Mouse (Mus musculus) lung, embryonic 14.5 days (tissue): ENCODE measurements around the gene Fbxo39. TPM values are rescaled to one million over a fixed set of nuclear protein-coding genes. Genes with fewer than 3 reads are reported as not detected.

Source experiments
- ATAC-seq: fragments of 200-750 bp; cut with Nextera tagmentation; 2 replicates; pipeline ENCODE4 v1.8.0; 2017; ENCODE audit warnings: mild to moderate bottlenecking, moderate TSS enrichment, moderate library complexity; ENCODE audit not compliant: insufficient read depth
- DNase-seq: peaks from one replicate; pipeline ENCODE4 v3.0.0-alpha.2; 2015
- H3K27ac ChIP-seq: fragments of 300-500 bp; sonication (generic); 2 replicates; pipeline ENCODE4 v1.5.1; 2014; ENCODE audit warnings: low read depth, mild to moderate bottlenecking, moderate library complexity
- H3K27me3 ChIP-seq: fragments of 300-500 bp; sonication (generic); 2 replicates; pipeline ENCODE4 v1.6.1; 2014; ENCODE audit warnings: low read length, control low read depth; ENCODE audit not compliant: insufficient read depth
- H3K36me3 ChIP-seq: fragments of 300-500 bp; sonication (generic); 2 replicates; pipeline ENCODE4 v1.6.1; 2014; ENCODE audit warnings: control low read depth; ENCODE audit not compliant: insufficient read depth
- H3K4me1 ChIP-seq: fragments of 300-500 bp; sonication (generic); 2 replicates; pipeline ENCODE4 v1.6.1; 2014; ENCODE audit warnings: antibody characterized with exemption, control low read depth; ENCODE audit not compliant: insufficient read depth
- H3K4me2 ChIP-seq: fragments of 300-500 bp; sonication (generic); 2 replicates; pipeline ENCODE4 v1.6.1; 2014; ENCODE audit warnings: mild to moderate bottlenecking
- H3K4me3 ChIP-seq: fragments of 300-500 bp; sonication (generic); 2 replicates; pipeline ENCODE4 v1.5.1; 2014; ENCODE audit warnings: low read depth, low read length
- H3K9ac ChIP-seq: fragments of 300-500 bp; sonication (generic); 2 replicates; pipeline ENCODE4 v1.6.1; 2014
- H3K9me3 ChIP-seq: fragments of 300-500 bp; sonication (generic); 2 replicates; pipeline ENCODE4 v1.6.1; 2016; ENCODE audit warnings: low read depth, low read length, control low read depth
- CTCF ChIP-seq: IDR thresholded peaks from 2 replicates; pipeline ENCODE4 v1.5.1; 2016; ENCODE audit warnings: antibody characterized with exemption, low read depth
- WGBS: fragments of 180-500 bp; shearing (Covaris S2); extraction: QIAGEN DNeasy Blood & Tissue Kit; methylation state at CpG from one replicate; pipeline ENCODE4 v1.1.7; 2014; 5-methylcytosine and 5-hydroxymethylcytosine counted together
- polyA plus RNA-seq: library from polyadenylated mRNA; unstranded; fragments of >200 nt; fragmentation: Nextera tagmentation; extraction: Ambion mirVana; gene quantifications from 2 replicates; pipeline ENCODE4 v1.2.1, GENCODE M21; 2014

The Fbxo39 gene
- polyA plus RNA-seq, 1 experiment from 2014 or later = not detected

- Histone ChIP-seq H3K9me3 (no peaks in the 10 kb centered on the region), H3K4me3 (no peak overlapping the region), H3K27ac (no peak overlapping the region), H3K36me3 (no peaks in the 10 kb centered on the region), H3K4me2 (no peak overlapping the region), H3K27me3 (no peaks in the 10 kb centered on the region), H3K9ac (no peak overlapping the region), H3K4me1 (no peaks in the 10 kb centered on the region)
- ATAC-seq (no peak), DNase-seq (no peak)
- TF ChIP-seq CTCF = no peak
- WGBS = 84% methylated on average over 3 of the region's 3 CpGs
These were observed 26.7 kb upstream of the Fbxo39 start for GRCm38 (mm10) chr11:72287543-72287942.

- Histone ChIP-seq H3K27ac (no peak overlapping the region), H3K4me1 (no peaks in the 10 kb centered on the region), H3K4me3 (no peak overlapping the region), H3K27me3 (no peaks in the 10 kb centered on the region), H3K9ac (no peak overlapping the region), H3K4me2 (no peak overlapping the region), H3K36me3 (no peaks in the 10 kb centered on the region), H3K9me3 (no peaks in the 10 kb centered on the region)
- 87% methylated on average over 2 of the region's 2 CpGs for WGBS
- TF ChIP-seq CTCF = no peak
- no peak for DNase-seq
- no peak for ATAC-seq
These were observed 21.1 kb upstream of the Fbxo39 start for GRCm38 (mm10) chr11:72293116-72293515.

GRCm38 (mm10) chr11:72301334-72301733 lies 12.9 kb upstream of the Fbxo39 start, which contains the start of gene Xaf1:
TSS of gene Xaf1 (plus strand) at chr11:72301629.
- no peak for TF ChIP-seq CTCF
- no peaks in the 10 kb centered on the region for H3K27me3 ChIP-seq
- no peak within 1 kb of the TSS; the same call in 1 of the 2 replicates for H3K27ac ChIP-seq
- H3K36me3 ChIP-seq = no peaks in the 10 kb centered on the region
- 0 out of 2 replicates have a peak within 1 kb of the TSS, but pooled peaks have one; percentile 11 for H3K4me3 ChIP-seq
- ATAC-seq (peak; percentile 80), DNase-seq (peak; percentile 77)
- 8% methylated on average over 6 of the region's 6 CpGs for WGBS
- no peaks in the 10 kb centered on the region for H3K4me1 ChIP-seq
- H3K9me3 ChIP-seq = no peaks in the 10 kb centered on the region
- peak within 1 kb of the TSS; percentile 20; the same call in 1 of the 2 replicates for H3K9ac ChIP-seq
- peak within 1 kb of the TSS; percentile 50 for H3K4me2 ChIP-seq

GRCm38 (mm10) chr11:72302230-72302629 lies 12.0 kb upstream of the Fbxo39 start:
- DNase-seq = no peak
- no peak overlapping the region for H3K4me3 ChIP-seq
- no peak for ATAC-seq
- no peaks in the 10 kb centered on the region for H3K9me3 ChIP-seq
- no peak for TF ChIP-seq CTCF
- H3K4me2 ChIP-seq = peak overlapping the region; percentile 50; the same call in 1 of the 2 replicates
- no peak overlapping the region for H3K27ac ChIP-seq
- H3K9ac ChIP-seq = no peak overlapping the region
- H3K27me3 ChIP-seq = no peaks in the 10 kb centered on the region
- 76% methylated on average over 7 of the region's 7 CpGs for WGBS
- H3K36me3 ChIP-seq = no peaks in the 10 kb centered on the region
- no peaks in the 10 kb centered on the region for H3K4me1 ChIP-seq

GRCm38 (mm10) chr11:72307461-72307860 lies 6.8 kb upstream of the Fbxo39 start:
- H3K4me3 ChIP-seq = no peak overlapping the region
- no peak for ATAC-seq
- no peak for TF ChIP-seq CTCF
- no peak for DNase-seq
- H3K4me2 ChIP-seq = no peak overlapping the region
- no peak overlapping the region for H3K9ac ChIP-seq
- H3K27ac ChIP-seq = no peak overlapping the region
- 70% methylated on average over 5 of the region's 5 CpGs for WGBS
- H3K27me3 ChIP-seq = no peaks in the 10 kb centered on the region
- H3K36me3 ChIP-seq = no peaks in the 10 kb centered on the region
- no peaks in the 10 kb centered on the region for H3K4me1 ChIP-seq
- no peaks in the 10 kb centered on the region for H3K9me3 ChIP-seq

GRCm38 (mm10) chr11:72308982-72309381 lies 5.3 kb upstream of the Fbxo39 start:
- no peak overlapping the region for H3K4me3 ChIP-seq
- TF ChIP-seq CTCF = no peak
- no peak overlapping the region for H3K9ac ChIP-seq
- no peak overlapping the region for H3K4me2 ChIP-seq
- no peak for DNase-seq
- WGBS = 26% methylated on average over 2 of the region's 2 CpGs
- H3K4me1 ChIP-seq = no peaks in the 10 kb centered on the region
- peaks cover 9% of the 10 kb centered on the region for H3K27me3 ChIP-seq
- H3K36me3 ChIP-seq = no peaks in the 10 kb centered on the region
- ATAC-seq = no peak
- no peaks in the 10 kb centered on the region for H3K9me3 ChIP-seq
- H3K27ac ChIP-seq = no peak overlapping the region

GRCm38 (mm10) chr11:72310491-72310890 lies 3.8 kb upstream of the Fbxo39 start:
- no peak for DNase-seq
- H3K9ac ChIP-seq = no peak overlapping the region
- no peak overlapping the region for H3K4me2 ChIP-seq
- H3K4me1 ChIP-seq = no peaks in the 10 kb centered on the region
- ATAC-seq = no peak
- 65% methylated on average over 4 of the region's 4 CpGs for WGBS
- H3K9me3 ChIP-seq = no peaks in the 10 kb centered on the region
- peaks cover 24% of the 10 kb centered on the region for H3K27me3 ChIP-seq
- H3K27ac ChIP-seq = no peak overlapping the region
- H3K4me3 ChIP-seq = no peak overlapping the region
- no peaks in the 10 kb centered on the region for H3K36me3 ChIP-seq
- no peak for TF ChIP-seq CTCF
